Mouse (Mus musculus) CD8-positive naive resting alpha-beta T cell, adult 2 months (primary cell): ENCODE measurements around the gene Zfyve16.

ENCODE experiments used
- DNase-seq, 2 experiments: peaks; one replicate each; pipeline ENCODE4 v3.0.0; 2022; ENCODE audit warnings: low read depth in 2 of 2, low spot score in 2 of 2

Zfyve16 gene

GRCm38 (mm10) chr13:92530721-92531211 lies at the start of gene Zfyve16:
Zfyve16 (minus strand) TSS chr13:92530868.
- peak; percentile 88 to 89 for DNase-seq

- DNase-seq, result no peak
Observed at GRCm38 (mm10) chr13:92578210-92578609, 47.5 kb upstream of the Zfyve16 start.

GRCm38 (mm10) chr13:92576688-92577087 lies 46.0 kb upstream of the Zfyve16 start:
- no peak for DNase-seq

- no peak for DNase-seq
Observed at GRCm38 (mm10) chr13:92576072-92576471, 45.4 kb upstream of the Zfyve16 start, which contains the start of gene Spz1. Spz1 (minus strand) TSS chr13:92576172.

GRCm38 (mm10) chr13:92559429-92559828 lies 28.8 kb upstream of the Zfyve16 start:
- no peak for DNase-seq

- no peak for DNase-seq
Observed at GRCm38 (mm10) chr13:92557229-92557628, 26.6 kb upstream of the Zfyve16 start.

- DNase-seq, result no peak
Observed at GRCm38 (mm10) chr13:92556458-92557126, 25.9 kb upstream of the Zfyve16 start.

- no peak for DNase-seq
Observed at GRCm38 (mm10) chr13:92547093-92547492, 16.4 kb upstream of the Zfyve16 start.

- no peak for DNase-seq
Observed at GRCm38 (mm10) chr13:92540997-92541396, 10.3 kb upstream of the Zfyve16 start.

GRCm38 (mm10) chr13:92539126-92539525 lies 8.5 kb upstream of the Zfyve16 start:
- DNase-seq, result no peak

- no peak for DNase-seq
Observed at GRCm38 (mm10) chr13:92533801-92534200, 3.1 kb upstream of the Zfyve16 start.

- no peak for DNase-seq
Observed at GRCm38 (mm10) chr13:92532216-92532615, 1.5 kb upstream of the Zfyve16 start.

GRCm38 (mm10) chr13:92531237-92531636 lies 569 bp upstream of the Zfyve16 start:
- no peak for DNase-seq

- DNase-seq, result no peak
Observed at GRCm38 (mm10) chr13:92529828-92530720, 594 bp downstream of the Zfyve16 start.

- DNase-seq, result no peak
Observed at GRCm38 (mm10) chr13:92523178-92523813, 7.4 kb downstream of the Zfyve16 start.

GRCm38 (mm10) chr13:92504871-92505270 lies 25.8 kb downstream of the Zfyve16 start:
- DNase-seq, result no peak

- DNase-seq, result no peak
Observed at GRCm38 (mm10) chr13:92491923-92492322, 38.7 kb downstream of the Zfyve16 start.

GRCm38 (mm10) chr13:92490817-92491216 lies 39.9 kb downstream of the Zfyve16 start:
- DNase-seq, result no peak

- DNase-seq, result peak; percentile 90 to 91
Observed at GRCm38 (mm10) chr13:92483852-92484463, 46.7 kb downstream of the Zfyve16 start, which contains the start of gene Fam151b. Fam151b (minus strand) TSS chr13:92484015.

- peak; percentile 7 to 35 for DNase-seq
Observed at GRCm38 (mm10) chr13:92483348-92483747, 47.3 kb downstream of the Zfyve16 start.

GRCm38 (mm10) chr13:92470151-92470550 lies 60.5 kb downstream of the Zfyve16 start:
- no peak for DNase-seq
